ENCODE assay signal across 21 mouse cellular contexts in genomic region chr4:64330213-64330612, GRCm38 (mm10).
A peak's percentile ranks its signal among the peaks of the same experiment; 100 is the strongest.
DNase-seq lines count a peak whose midpoint lies in the region; ATAC-seq and TF ChIP-seq lines count a peak whose summit lies in the region.
"Had no signal": no experiment of that assay in that cellular context is flagged by ENCODE, and none has a peak within 500 bp of the region (broad histone marks: within the 10 kb centered on the region; RNA-seq: fewer than 3 reads in every experiment).

No protein-coding gene starts in this region.

- H3K9ac ChIP-seq in forebrain, embryonic 12.5 days: no peak overlapping the region
- no peak overlapping the region for H3K9ac ChIP-seq in midbrain, embryonic 11.5 days (ENCODE audit: low read length)
- H3K9ac ChIP-seq: embryonic facial prominence, embryonic 13.5 days; forebrain, embryonic 15.5 days; limb, embryonic 13.5 days; liver, embryonic 13.5 days had no signal

- intact Hi-C loops in gastrocnemius, postnatal 14 days (cut with DNase I; ENCODE audit: low total_unique reads): no loop called here

- H3K4me1 ChIP-seq in forebrain, embryonic 12.5 days: peaks cover 4% of the 10 kb centered on the region; the same call in 1 of the 2 replicates
- H3K4me1 ChIP-seq in forebrain, embryonic 10.5 days: no peaks in the 10 kb centered on the region
- no peaks in the 10 kb centered on the region for H3K4me1 ChIP-seq in midbrain, embryonic 11.5 days (ENCODE audit: control insufficient read depth, insufficient read depth, low read length)
- peaks cover 6% of the 10 kb centered on the region for H3K4me1 ChIP-seq in midbrain, embryonic 10.5 days
- H3K4me1 ChIP-seq: embryonic facial prominence, embryonic 13.5 days; forebrain, embryonic 15.5 days; heart, embryonic 10.5 days; limb, embryonic 13.5 days; liver, embryonic 13.5 days had no signal

- H3K27ac ChIP-seq in forebrain, embryonic 12.5 days: no peak overlapping the region
- no peak overlapping the region for H3K27ac ChIP-seq in forebrain, embryonic 10.5 days
- H3K27ac ChIP-seq in midbrain, embryonic 11.5 days (ENCODE audit: low read depth, low read length): no peak overlapping the region
- H3K27ac ChIP-seq in midbrain, embryonic 10.5 days (replicated peaks): no peak overlapping the region
- H3K27ac ChIP-seq: embryonic facial prominence, embryonic 13.5 days; forebrain, embryonic 15.5 days; heart, embryonic 10.5 days; limb, embryonic 13.5 days; liver, embryonic 13.5 days had no signal

- 0 out of 2 replicates have a peak, but pooled peaks have one; percentile 27 for ATAC-seq in forebrain, embryonic 12.5 days (ENCODE audit: low FRiP score)
- ATAC-seq in midbrain, embryonic 11.5 days (ENCODE audit: low FRiP score): peak; percentile 62
- ATAC-seq: forebrain, embryonic 15.5 days; inflammation-experienced regulatory T-cells, adult 6 months had no signal

- H3K4me2 ChIP-seq in forebrain, embryonic 12.5 days: no peak overlapping the region
- H3K4me2 ChIP-seq in midbrain, embryonic 11.5 days: no peak overlapping the region
- H3K4me2 ChIP-seq: embryonic facial prominence, embryonic 13.5 days; forebrain, embryonic 15.5 days; limb, embryonic 13.5 days; liver, embryonic 13.5 days had no signal

- no peaks in the 10 kb centered on the region for H3K36me3 ChIP-seq in forebrain, embryonic 12.5 days (replicated peaks)
- H3K36me3 ChIP-seq in forebrain, embryonic 10.5 days (replicated peaks): no peaks in the 10 kb centered on the region
- H3K36me3 ChIP-seq in midbrain, embryonic 11.5 days (ENCODE audit: control insufficient read depth, insufficient read depth, low read length): no peaks in the 10 kb centered on the region
- no peaks in the 10 kb centered on the region for H3K36me3 ChIP-seq in midbrain, embryonic 10.5 days
- H3K36me3 ChIP-seq: embryonic facial prominence, embryonic 13.5 days; forebrain, embryonic 15.5 days; G1E; heart, embryonic 10.5 days; limb, embryonic 13.5 days; liver, embryonic 13.5 days had no signal

- 40% methylated on average over 3 of the region's 3 CpGs for WGBS in forebrain, embryonic 12.5 days
- 68% methylated on average over 3 of the region's 3 CpGs for WGBS in forebrain, embryonic 10.5 days
- 35% methylated on average over 3 of the region's 3 CpGs for WGBS in midbrain, embryonic 11.5 days
- WGBS in midbrain, embryonic 10.5 days: 55% methylated on average over 3 of the region's 3 CpGs

- no peak for DNase-seq in forebrain, embryonic 10.5 days (ENCODE audit: extremely low spot score, low spot score)
- no peak for DNase-seq in midbrain, embryonic 11.5 days (ENCODE audit: low spot score, missing footprints)
- no peak for DNase-seq in midbrain, embryonic 10.5 days (ENCODE audit: low spot score)
- DNase-seq in ES-CJ7 (ENCODE audit: low read depth, low spot score): peak; percentile 4
- DNase-seq in brain, embryonic 14.5 days (ENCODE audit: low read depth): peak; percentile 25
- no peak for DNase-seq in gastrocnemius, postnatal 14 days
- DNase-seq in right cerebral cortex, postnatal 14 days: no peak
- DNase-seq: adrenal gland, postnatal 25 days; cerebellum, adult 9-10 months; heart, postnatal 4 days; kidney, postnatal 4 days; liver, embryonic 13.5 days; lung, adult 2 months; lung, postnatal 14 days had no signal

- no peak for TF ChIP-seq POLR2A in brain, embryonic 14.5 days (IDR thresholded peaks at IDR 0.05; ENCODE audit: borderline replicate concordance, extremely low read depth, insufficient read depth, insufficient read length, poor library complexity, severe bottlenecking)

- no peaks in the 10 kb centered on the region for H3K9me3 ChIP-seq in forebrain, embryonic 12.5 days
- H3K9me3 ChIP-seq in forebrain, embryonic 10.5 days: no peaks in the 10 kb centered on the region
- no peaks in the 10 kb centered on the region for H3K9me3 ChIP-seq in midbrain, embryonic 11.5 days (ENCODE audit: control insufficient read depth, low read length)
- no peaks in the 10 kb centered on the region for H3K9me3 ChIP-seq in midbrain, embryonic 10.5 days (replicated peaks)
- H3K9me3 ChIP-seq: embryonic facial prominence, embryonic 13.5 days; forebrain, embryonic 15.5 days; heart, embryonic 10.5 days; limb, embryonic 13.5 days; liver, embryonic 13.5 days had no signal

- H3K27me3 ChIP-seq in forebrain, embryonic 12.5 days: no peaks in the 10 kb centered on the region
- H3K27me3 ChIP-seq in forebrain, embryonic 10.5 days (ENCODE audit: poor library complexity, severe bottlenecking): no peaks in the 10 kb centered on the region
- H3K27me3 ChIP-seq in midbrain, embryonic 11.5 days (ENCODE audit: control insufficient read depth, insufficient read depth, low read length): no peaks in the 10 kb centered on the region
- no peaks in the 10 kb centered on the region for H3K27me3 ChIP-seq in midbrain, embryonic 10.5 days (ENCODE audit: low read depth, poor library complexity, severe bottlenecking)
- H3K27me3 ChIP-seq: embryonic facial prominence, embryonic 13.5 days; forebrain, embryonic 15.5 days; limb, embryonic 13.5 days; liver, embryonic 13.5 days had no signal

- TF ChIP-seq CTCF in brain, embryonic 14.5 days (IDR thresholded peaks at IDR 0.05; ENCODE audit: borderline replicate concordance, extremely low read depth, insufficient read depth, insufficient read length): no peak

- no peak overlapping the region for H3K4me3 ChIP-seq in forebrain, embryonic 12.5 days (replicated peaks)
- no peak overlapping the region for H3K4me3 ChIP-seq in forebrain, embryonic 10.5 days
- H3K4me3 ChIP-seq in midbrain, embryonic 11.5 days (ENCODE audit: low read depth, low read length): no peak overlapping the region
- H3K4me3 ChIP-seq in midbrain, embryonic 10.5 days: no peak overlapping the region
- H3K4me3 ChIP-seq: embryonic facial prominence, embryonic 13.5 days; forebrain, embryonic 15.5 days; heart, embryonic 10.5 days; limb, embryonic 13.5 days; liver, embryonic 13.5 days had no signal

Comparison
In these comparisons a context has a peak if more than half of its experiments do, and no peak if none do; other contexts are left out.
1. DNase-seq: peak in ES-CJ7 (single experiment) and brain, embryonic 14.5 days (single experiment); none in forebrain, embryonic 10.5 days (single experiment), midbrain, embryonic 11.5 days (single experiment), midbrain, embryonic 10.5 days (single experiment), gastrocnemius, postnatal 14 days (single experiment) and right cerebral cortex, postnatal 14 days (single experiment).